Mouse (Mus musculus) midbrain, embryonic 11.5 days (tissue): Measurements from ENCODE around the gene Tut7. TPM values are rescaled to one million over a fixed set of nuclear protein-coding genes. Genes with fewer than 3 reads are reported as not detected.

Source experiments
- ATAC-seq: fragments of 200-750 bp; cut with Nextera tagmentation; 2 replicates; pipeline ENCODE4 v1.8.0; 2017; ENCODE audit warnings: moderate TSS enrichment, moderate library complexity; ENCODE audit not compliant: low FRiP score
- DNase-seq: peaks from one replicate; pipeline ENCODE4 v3.0.0; 2015; ENCODE audit warnings: low spot score; ENCODE audit errors: missing footprints
- H3K27ac ChIP-seq: fragments of 300-500 bp; sonication (generic); 2 replicates; pipeline ENCODE4 v1.5.1; 2014; ENCODE audit warnings: low read depth, low read length
- H3K27me3 ChIP-seq: fragments of 300-500 bp; sonication (generic); 2 replicates; pipeline ENCODE4 v1.6.1; 2014; ENCODE audit warnings: mild to moderate bottlenecking, low read length, moderate library complexity, mixed read lengths; ENCODE audit not compliant: control insufficient read depth, insufficient read depth
- H3K36me3 ChIP-seq: fragments of 300-500 bp; sonication (generic); 2 replicates; pipeline ENCODE4 v1.6.1; 2014; ENCODE audit warnings: mild to moderate bottlenecking, low read length, moderate library complexity, mixed read lengths; ENCODE audit not compliant: control insufficient read depth, insufficient read depth
- H3K4me1 ChIP-seq: fragments of 300-500 bp; sonication (generic); 2 replicates; pipeline ENCODE4 v1.6.1; 2014; ENCODE audit warnings: low read length; ENCODE audit not compliant: control insufficient read depth, insufficient read depth
- H3K4me2 ChIP-seq: fragments of 300-500 bp; sonication (generic); 2 replicates; pipeline ENCODE4 v1.6.1; 2014; ENCODE audit warnings: mild to moderate bottlenecking, moderate library complexity
- H3K4me3 ChIP-seq: fragments of 300-500 bp; sonication (generic); 2 replicates; pipeline ENCODE4 v1.5.1; 2014; ENCODE audit warnings: low read depth, low read length
- H3K9ac ChIP-seq: fragments of 300-500 bp; sonication (generic); 2 replicates; pipeline ENCODE4 v1.6.1; 2014; ENCODE audit warnings: low read length
- H3K9me3 ChIP-seq: fragments of 300-500 bp; sonication (generic); 2 replicates; pipeline ENCODE4 v1.6.1; 2016; ENCODE audit warnings: low read length; ENCODE audit not compliant: control insufficient read depth
- WGBS: fragments of 180-500 bp; shearing (Covaris S2); extraction: QIAGEN DNeasy Blood & Tissue Kit; methylation state at CpG from one replicate; pipeline ENCODE4 v1.1.7; 2014; 5-methylcytosine and 5-hydroxymethylcytosine counted together
- polyA plus RNA-seq: library from polyadenylated mRNA; unstranded; fragments of >200 nt; fragmentation: Nextera tagmentation; extraction: Ambion mirVana; gene quantifications from 2 replicates; pipeline ENCODE4 v1.2.1, GENCODE M21; 2014

Tut7 gene
- polyA plus RNA-seq, 1 experiment from 2014 or later = 47.2 TPM

DNA sequence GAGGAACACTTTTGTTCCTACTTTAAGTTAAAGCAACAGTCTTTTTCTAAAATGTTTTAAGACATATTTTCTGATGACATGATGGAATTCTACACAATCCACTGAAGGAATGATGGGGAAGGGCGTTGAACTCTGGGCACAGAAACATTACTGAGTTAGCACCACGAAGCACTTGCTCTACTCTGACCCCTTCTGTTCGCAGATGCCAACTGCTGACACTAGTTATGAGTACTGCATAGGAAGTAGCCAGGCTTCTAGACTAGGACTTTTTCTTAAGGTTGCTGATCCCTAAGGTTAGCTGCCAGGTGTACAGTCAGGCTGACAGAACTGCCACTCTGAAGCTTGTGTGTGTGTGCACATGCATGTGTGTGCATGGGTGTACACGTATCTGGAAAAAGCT, 43.7 kb downstream of the Tut7 start:
- WGBS = 93% methylated on average over 4 of the region's 4 CpGs
- peaks cover 40% of the 10 kb centered on the region for H3K36me3 ChIP-seq
- no peaks in the 10 kb centered on the region for H3K9me3 ChIP-seq
- no peak overlapping the region for H3K4me3 ChIP-seq
- no peaks in the 10 kb centered on the region for H3K27me3 ChIP-seq
- H3K4me1 ChIP-seq = no peaks in the 10 kb centered on the region
- ATAC-seq (no peak), DNase-seq (no peak)
- no peak overlapping the region for H3K9ac ChIP-seq
- H3K27ac ChIP-seq = no peak overlapping the region
- H3K4me2 ChIP-seq = no peak overlapping the region

DNA sequence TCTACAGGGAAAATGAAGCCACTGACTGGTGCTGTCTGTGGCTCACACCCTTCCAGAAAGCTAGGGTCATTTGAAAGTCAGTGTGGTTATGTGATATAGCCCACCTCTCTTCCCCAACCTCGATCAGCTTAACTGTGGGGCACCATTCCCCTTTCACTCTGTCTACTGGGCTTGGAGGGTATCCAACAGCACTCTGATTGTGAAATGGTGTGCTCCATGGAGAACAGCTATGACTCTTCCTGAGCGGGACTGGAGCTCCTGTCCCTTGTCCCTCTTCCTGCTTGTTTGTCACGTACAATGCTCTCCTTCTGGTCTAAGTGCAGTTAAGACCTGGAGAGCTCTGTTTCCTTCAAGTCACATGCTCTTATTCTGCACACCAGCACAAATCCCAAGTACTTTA, 47.8 kb downstream of the Tut7 start:
- H3K4me1 ChIP-seq = peaks cover 5% of the 10 kb centered on the region; the same call in 1 of the 2 replicates
- DNase-seq (no peak), ATAC-seq (no peak)
- H3K36me3 ChIP-seq = peaks cover 18% of the 10 kb centered on the region
- no peak overlapping the region for H3K4me2 ChIP-seq
- WGBS = 91% methylated on average over 3 of the region's 3 CpGs
- no peaks in the 10 kb centered on the region for H3K9me3 ChIP-seq
- H3K27me3 ChIP-seq = no peaks in the 10 kb centered on the region
- H3K9ac ChIP-seq = no peak overlapping the region
- H3K4me3 ChIP-seq = no peak overlapping the region
- no peak overlapping the region for H3K27ac ChIP-seq

DNA sequence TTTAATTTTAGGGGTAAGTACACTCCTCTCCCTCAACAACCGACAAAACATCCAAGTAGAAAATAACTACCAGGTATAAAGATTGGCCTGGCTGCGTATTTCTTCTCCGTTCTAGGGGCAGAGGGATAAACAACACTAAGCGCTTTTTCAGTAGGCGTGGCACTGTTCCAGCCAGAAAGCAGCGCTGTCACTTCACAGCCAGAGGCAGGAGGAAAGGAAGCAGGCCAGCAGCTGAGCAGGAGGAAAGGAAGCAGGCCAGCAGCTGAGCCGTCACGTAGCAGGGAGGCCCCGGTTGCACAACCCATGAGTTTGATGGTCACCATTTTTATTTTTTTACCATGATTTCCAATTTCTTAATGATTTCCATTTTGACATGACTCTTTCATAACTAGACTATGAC, 51.7 kb downstream of the Tut7 start:
- H3K4me3 ChIP-seq = no peak overlapping the region
- no peaks in the 10 kb centered on the region for H3K9me3 ChIP-seq
- no peak overlapping the region for H3K27ac ChIP-seq
- H3K27me3 ChIP-seq = no peaks in the 10 kb centered on the region
- ATAC-seq (no peak), DNase-seq (no peak)
- peaks cover 2% of the 10 kb centered on the region; the same call in 1 of the 2 replicates for H3K36me3 ChIP-seq
- peaks cover 27% of the 10 kb centered on the region for H3K4me1 ChIP-seq
- peak overlapping the region; percentile 85; the same call in 1 of the 2 replicates for H3K9ac ChIP-seq
- WGBS = 78% methylated on average over 9 of the region's 9 CpGs
- no peak overlapping the region for H3K4me2 ChIP-seq

DNA sequence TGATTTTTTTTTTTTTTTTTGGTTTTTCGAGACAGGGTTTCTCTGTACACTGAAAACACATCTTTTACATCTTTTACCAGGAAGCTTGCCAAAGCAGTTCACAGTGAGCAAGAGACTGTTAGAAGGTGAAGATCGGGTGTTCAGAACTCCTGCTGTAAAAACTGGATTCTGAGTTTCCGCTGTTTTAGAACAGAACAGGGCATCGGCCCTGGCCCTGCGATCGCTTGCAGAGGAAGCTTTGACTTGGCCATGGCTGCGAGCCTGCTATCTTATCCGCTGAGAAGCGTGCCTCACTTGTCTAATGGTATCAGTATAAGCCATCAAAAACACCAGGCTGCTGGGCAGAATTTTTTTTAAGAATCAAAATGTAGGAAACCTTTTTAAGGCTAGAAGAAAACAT, 52.1 kb downstream of the Tut7 start:
- Histone ChIP-seq H3K4me1 (peaks cover 30% of the 10 kb centered on the region), H3K27me3 (no peaks in the 10 kb centered on the region), H3K4me3 (peak overlapping the region; percentile 86; the same call in 1 of the 2 replicates), H3K9ac (peak overlapping the region; percentile 85; the same call in 1 of the 2 replicates), H3K9me3 (no peaks in the 10 kb centered on the region), H3K27ac (peak overlapping the region; percentile 97; the same call in 1 of the 2 replicates), H3K4me2 (peak overlapping the region; percentile 70; the same call in 1 of the 2 replicates), H3K36me3 (peaks cover 2% of the 10 kb centered on the region; the same call in 1 of the 2 replicates)
- ATAC-seq (no peak), DNase-seq (no peak)
- 80% methylated on average over 9 of the region's 9 CpGs for WGBS

DNA sequence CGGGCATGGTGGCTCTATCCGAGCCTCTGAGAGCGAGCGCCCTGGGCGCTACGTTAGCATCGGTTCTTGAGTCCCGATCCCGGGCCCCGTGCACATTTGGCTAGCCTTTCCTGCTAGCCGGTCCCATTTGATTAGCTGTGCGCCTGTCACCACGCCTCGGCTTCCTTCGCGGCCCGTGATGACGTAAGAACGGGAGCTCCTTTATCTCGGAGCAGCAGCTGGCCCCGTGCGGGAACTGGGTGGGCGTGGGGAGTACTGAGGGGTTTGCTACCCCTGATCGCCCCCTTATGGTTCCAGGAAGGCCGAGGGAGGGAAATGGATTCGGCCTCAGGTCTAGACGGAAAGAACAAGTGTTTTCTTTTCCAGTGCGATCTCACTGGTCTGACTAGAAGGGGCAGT, 52.8 kb downstream of the Tut7 start:
- Histone ChIP-seq H3K27me3 (no peaks in the 10 kb centered on the region), H3K36me3 (peaks cover 2% of the 10 kb centered on the region; the same call in 1 of the 2 replicates), H3K9ac (peak overlapping the region; percentile 85), H3K27ac (peak overlapping the region; percentile 97), H3K9me3 (no peaks in the 10 kb centered on the region), H3K4me3 (peak overlapping the region; percentile 86), H3K4me2 (peak overlapping the region; percentile 70), H3K4me1 (peaks cover 30% of the 10 kb centered on the region)
- DNase-seq (peak; percentile 97), ATAC-seq (peak; percentile 89)
- under 1% methylated on average over 28 of the region's 28 CpGs for WGBS

DNA sequence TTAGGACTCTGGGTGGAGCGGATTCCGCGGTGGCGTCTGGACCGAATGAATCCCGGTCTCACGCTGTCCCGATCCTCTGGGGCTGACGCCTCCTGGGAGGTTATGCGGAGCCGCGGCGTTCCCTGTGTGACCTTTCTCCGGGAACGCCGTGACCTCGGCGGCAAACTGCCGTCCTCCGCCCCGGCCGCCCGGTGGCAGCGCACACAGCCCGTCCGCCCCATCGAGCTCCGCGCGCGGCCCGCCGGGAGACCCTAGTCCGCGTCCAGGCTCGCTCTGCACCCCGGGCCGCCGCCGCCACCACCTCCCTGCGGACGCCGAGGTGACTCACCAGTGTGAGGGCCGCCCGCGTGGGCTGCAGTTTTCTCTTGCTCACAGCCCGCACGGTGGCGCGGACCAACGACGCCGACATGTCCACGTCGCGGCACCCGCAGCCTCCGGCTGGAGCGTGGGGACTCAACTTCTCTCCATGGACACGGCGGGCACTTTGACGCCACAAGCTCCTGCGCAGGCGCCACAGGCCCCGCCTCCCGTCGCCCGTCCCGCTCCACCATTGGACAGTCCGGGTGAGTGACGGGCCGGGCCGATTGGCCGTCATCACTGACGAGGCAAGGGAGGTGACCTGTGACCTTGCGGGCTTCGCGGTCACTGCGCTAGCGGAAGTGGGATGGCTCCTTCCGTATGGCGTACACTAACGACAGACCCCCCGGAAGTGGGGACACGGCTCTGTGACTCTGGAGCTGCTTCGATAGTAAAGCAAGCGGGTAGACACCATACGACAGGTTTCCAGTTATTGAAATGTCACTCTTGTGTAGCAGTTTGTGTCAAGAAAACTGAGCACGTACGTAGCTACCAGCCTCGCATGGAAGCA, 53.4 kb downstream of the Tut7 start, which contains the start of gene Isca1:
Gene Isca1, minus strand, starts transcription at position 515 of the 868 bp plus-strand sequence.
- H3K27ac ChIP-seq = peak within 1 kb of the TSS; percentile 97
- peak within 1 kb of the TSS; percentile 85 for H3K9ac ChIP-seq
- peak within 1 kb of the TSS; percentile 70 for H3K4me2 ChIP-seq
- H3K36me3 ChIP-seq = no peaks in the 10 kb centered on the region; the same call in 1 of the 2 replicates
- H3K4me3 ChIP-seq = peak within 1 kb of the TSS; percentile 86
- H3K27me3 ChIP-seq = no peaks in the 10 kb centered on the region
- H3K9me3 ChIP-seq = no peaks in the 10 kb centered on the region
- WGBS = under 1% methylated on average over 85 of the region's 91 CpGs
- peak; percentile 100 for DNase-seq
- peak; percentile 99 for ATAC-seq
- H3K4me1 ChIP-seq = peaks cover 30% of the 10 kb centered on the region

DNA sequence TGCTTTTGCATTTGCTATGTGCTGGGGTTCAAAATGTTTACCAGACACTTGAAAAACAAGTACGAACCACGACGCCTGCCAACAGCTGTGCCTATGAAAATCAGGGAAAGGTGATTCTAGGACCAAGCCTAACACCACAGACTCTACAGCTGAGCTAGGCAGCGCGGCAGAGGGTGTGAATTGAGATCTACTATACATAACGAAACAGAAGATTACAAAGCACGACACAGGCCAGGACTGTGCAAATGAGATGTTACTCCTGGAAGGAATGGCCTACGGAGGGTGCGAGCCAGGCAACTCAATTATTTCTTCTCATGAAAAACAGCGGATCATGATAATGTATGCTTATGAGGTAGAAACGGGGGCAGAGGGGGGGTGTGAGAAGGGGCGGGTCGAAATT, 54.4 kb downstream of the Tut7 start:
- H3K27ac ChIP-seq = no peak overlapping the region
- H3K4me3 ChIP-seq = peak overlapping the region; percentile 86
- H3K4me1 ChIP-seq = peaks cover 30% of the 10 kb centered on the region
- no peaks in the 10 kb centered on the region for H3K27me3 ChIP-seq
- H3K9ac ChIP-seq = peak overlapping the region; percentile 85
- DNase-seq = peak; percentile 44
- 46% methylated on average over 13 of the region's 13 CpGs for WGBS
- no peak for ATAC-seq
- no peaks in the 10 kb centered on the region; the same call in 1 of the 2 replicates for H3K36me3 ChIP-seq
- H3K4me2 ChIP-seq = peak overlapping the region; percentile 70
- H3K9me3 ChIP-seq = no peaks in the 10 kb centered on the region

DNA sequence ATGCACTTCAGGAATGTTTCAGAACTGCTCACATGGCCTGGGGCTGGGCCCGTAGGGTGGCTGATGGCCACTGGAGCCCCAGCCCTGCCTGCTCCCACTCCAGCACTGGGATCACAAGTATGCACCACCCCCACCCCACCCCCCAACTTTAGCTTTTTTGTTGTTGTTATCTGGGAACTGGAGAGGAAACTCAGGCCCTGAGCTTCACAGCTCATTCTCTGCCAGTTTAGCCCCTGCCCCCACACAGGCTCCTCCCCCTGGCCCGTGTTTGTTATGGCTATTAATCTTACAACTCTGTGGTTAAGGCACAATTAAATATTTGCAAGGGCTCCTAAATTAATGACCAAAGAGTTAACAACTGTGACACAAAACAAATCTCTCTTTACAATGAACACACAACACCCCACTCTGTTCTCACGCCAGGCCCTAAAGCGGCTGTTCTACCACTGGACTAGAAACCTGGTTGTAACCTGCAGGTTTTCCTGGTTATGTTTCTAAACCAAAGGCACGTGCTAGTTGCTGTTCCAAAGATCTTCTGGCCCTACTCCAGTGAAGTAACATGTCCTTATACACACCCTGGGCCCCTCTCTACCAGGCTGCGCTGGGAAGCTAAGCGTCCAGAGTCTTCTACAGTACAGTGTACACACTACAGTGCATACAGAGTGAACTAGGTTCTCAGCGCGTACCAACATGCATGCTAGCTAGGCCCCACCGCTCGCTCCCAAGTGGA, 56.0 kb downstream of the Tut7 start:
- no peak overlapping the region for H3K4me3 ChIP-seq
- WGBS = 86% methylated on average over 11 of the region's 11 CpGs
- peaks cover 3% of the 10 kb centered on the region for H3K36me3 ChIP-seq
- DNase-seq (no peak), ATAC-seq (no peak)
- peaks cover 30% of the 10 kb centered on the region for H3K4me1 ChIP-seq
- no peak overlapping the region for H3K4me2 ChIP-seq
- H3K27ac ChIP-seq = no peak overlapping the region
- H3K27me3 ChIP-seq = no peaks in the 10 kb centered on the region
- H3K9me3 ChIP-seq = no peaks in the 10 kb centered on the region
- H3K9ac ChIP-seq = no peak overlapping the region
